Mouse (Mus musculus): ENCODE data around the gene Lnx1. TPM values are rescaled to one million over a fixed set of nuclear protein-coding genes. Genes with fewer than 3 reads are reported as not detected.

Lnx1 gene
- total RNA-seq, 1 experiment from 2014 or later, result not detected

Other genes starting within 250 kb of the Lnx1 start
- 15.9 to 34.1 TPM (median 17.1 TPM) in 3 replicates for gene Scfd2, start 171.2 kb downstream of the Lnx1 start, total RNA-seq (2017)
- gene Fip1l1, start 167.5 kb downstream of the Lnx1 start, total RNA-seq (2017), result 113 to 232 TPM (median 161 TPM) in 3 replicates